Mouse (Mus musculus): Measurements from ENCODE around the gene St6galnac5.

GRCm38 (mm10) chr3:152907683-152908082, 74.4 kb downstream of the St6galnac5 start:
- TF ChIP-seq POLR2A (IDR thresholded peaks at IDR 0.05; ENCODE audit: borderline replicate concordance, control insufficient read depth, low read depth, low read length) (no peak), CTCF (IDR thresholded peaks at IDR 0.05; ENCODE audit: control insufficient read depth, insufficient read depth, low read length) (no peak)
